Mouse (Mus musculus) liver, embryonic 14.5 days (tissue): ENCODE measurements around the gene Nufip1.

Experiments used
- CTCF ChIP-seq: IDR thresholded peaks from 2 replicates; pipeline ENCODE4 v1.5.1; 2016; ENCODE audit warnings: antibody characterized with exemption, low read depth, control low read depth
- EP300 ChIP-seq: IDR thresholded peaks from 2 replicates; pipeline ENCODE4 v1.6.1; 2016; ENCODE audit warnings: antibody characterized with exemption, low read depth

DNA sequence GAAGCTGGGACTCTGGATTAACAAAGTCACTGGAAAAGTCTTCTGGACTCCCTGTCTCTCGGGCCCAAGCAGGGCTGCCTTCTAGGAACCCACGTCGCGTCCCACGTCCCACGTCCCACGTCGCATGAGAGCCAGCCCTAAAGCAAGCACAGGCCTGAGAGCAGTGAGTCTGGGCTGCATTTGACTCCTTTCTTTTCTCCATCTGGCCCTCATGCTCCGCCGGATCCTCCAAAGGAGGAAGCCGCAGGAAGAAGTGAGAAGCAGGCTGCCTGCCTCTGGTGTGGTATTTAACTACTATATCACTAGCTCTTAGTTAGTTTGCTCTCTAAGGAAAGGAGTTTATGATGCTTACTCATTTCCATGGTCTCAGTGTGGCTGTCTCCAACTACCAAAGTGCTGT, 39.8 kb downstream of the Nufip1 start:
- no peak for TF ChIP-seq CTCF
- TF ChIP-seq EP300: no peak
